Mouse (Mus musculus): ENCODE measurements at regions not wholly inside any gene's neighbourhood (a gene's known extent, or its start where the extent isn't known, plus 50 kb on each side); places are given as distances from the start of the nearest gene placed in this dataset.

DNA sequence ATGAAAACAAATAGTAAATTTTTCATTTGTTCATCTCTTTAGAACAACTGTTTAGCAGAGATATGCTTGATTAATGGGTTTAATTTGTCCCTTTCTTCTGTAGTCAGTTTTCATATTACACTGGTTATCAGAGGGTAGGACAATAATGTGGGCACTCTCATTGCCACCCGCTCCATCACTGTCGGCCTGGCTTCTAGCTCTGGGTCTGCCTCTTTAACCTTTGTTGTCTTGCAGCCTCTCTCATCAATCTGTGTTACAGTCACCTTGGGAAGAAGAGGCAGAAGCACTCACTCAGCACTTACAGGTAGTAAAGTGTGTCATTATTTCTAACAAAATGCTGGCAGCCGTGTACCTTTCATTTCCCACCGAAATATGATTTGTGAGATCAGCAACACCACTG lies 690.5 kb downstream of the Gbe1 start:
- DNase-seq (ENCODE audit: low spot score in 2 of 2) = no peak

DNA sequence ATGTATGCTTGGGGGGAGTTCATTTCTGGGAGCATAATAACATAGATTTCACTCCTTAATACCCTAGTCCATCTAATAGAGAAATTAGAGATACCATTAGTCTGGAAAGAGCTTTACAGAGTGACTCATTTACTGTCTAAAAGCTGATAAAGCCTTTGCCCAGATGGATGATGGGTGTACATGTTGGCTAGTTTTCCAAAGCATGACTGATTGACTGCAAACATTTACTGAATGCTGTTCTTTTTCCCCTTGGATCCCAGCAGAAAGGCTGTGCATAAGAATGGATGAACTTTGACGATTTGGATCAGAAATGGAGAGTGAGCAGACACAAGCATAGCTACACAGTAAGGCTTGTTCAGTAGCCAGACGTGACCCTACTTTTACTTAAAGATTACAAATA lies 729.6 kb downstream of the Gbe1 start:
- peak; percentile 22 to 70 for DNase-seq (ENCODE audit: low spot score in 2 of 2)

DNA sequence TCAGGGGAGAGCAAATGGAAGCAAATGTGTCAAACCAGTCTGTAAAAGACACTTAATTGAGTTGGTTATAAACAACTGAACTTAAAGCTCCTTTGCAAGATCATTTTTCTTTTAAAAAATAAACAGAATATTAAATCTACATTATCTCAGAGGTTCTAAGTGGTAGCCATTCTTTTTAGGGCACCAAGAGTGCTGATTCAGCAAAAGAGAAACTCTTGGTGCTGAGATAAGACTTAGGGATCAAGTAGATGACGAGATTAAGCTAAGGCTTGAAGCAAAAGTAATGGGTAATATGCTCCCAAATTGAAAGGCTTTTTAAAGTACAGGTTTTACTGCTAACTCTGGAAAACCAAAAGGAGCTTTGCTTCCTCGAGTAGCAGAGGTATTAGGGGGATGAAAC lies 740.5 kb downstream of the Gbe1 start:
- no peak for DNase-seq (ENCODE audit: low spot score in 2 of 2)

DNA sequence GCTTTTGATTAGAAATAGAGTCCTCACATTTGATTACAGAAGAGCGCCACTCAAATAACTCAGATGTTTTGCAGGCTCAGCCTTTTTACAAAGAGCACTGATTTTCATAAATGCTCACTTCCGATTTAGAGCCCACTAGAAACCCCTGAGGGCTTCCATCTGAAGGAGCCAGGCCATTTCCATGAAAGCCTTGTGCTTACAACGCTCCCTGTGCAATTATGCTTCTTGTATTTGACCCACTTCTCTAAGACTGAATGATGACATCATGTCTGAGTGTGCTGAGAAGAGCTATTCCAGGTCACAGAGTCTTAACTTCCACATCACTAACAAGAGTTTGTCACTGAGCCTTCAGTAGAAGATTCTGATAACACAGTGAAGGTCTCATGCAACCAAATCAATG lies 749.0 kb downstream of the Gbe1 start:
- DNase-seq (ENCODE audit: low spot score in 2 of 2) = no peak

DNA sequence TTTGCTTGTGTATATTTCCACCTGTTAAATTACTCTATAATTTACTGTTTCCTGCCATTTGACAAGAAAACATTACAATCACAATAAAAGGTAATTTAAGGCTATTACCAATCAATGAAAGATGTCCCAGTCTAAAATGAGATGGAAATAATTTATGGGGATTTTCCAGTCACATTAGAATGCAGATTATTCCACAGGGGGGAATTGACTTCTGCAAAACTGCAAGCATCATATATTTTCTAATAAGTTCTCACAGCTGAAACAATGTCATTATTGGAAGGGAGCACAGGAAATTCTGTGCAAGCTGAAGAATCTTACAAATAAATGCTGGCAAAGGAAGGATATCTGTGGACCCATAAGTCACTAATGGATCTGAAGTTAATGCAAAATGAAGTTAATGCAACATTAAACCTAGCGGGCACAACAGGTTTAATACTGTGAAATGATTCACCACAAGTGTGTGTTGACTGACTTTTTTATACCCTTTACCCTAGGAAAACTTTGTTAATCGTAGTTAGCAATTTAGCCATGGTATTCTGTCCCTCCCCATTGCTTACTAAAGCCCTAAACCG lies 749.7 kb downstream of the Gbe1 start:
- DNase-seq (ENCODE audit: low spot score in 2 of 2) = no peak

DNA sequence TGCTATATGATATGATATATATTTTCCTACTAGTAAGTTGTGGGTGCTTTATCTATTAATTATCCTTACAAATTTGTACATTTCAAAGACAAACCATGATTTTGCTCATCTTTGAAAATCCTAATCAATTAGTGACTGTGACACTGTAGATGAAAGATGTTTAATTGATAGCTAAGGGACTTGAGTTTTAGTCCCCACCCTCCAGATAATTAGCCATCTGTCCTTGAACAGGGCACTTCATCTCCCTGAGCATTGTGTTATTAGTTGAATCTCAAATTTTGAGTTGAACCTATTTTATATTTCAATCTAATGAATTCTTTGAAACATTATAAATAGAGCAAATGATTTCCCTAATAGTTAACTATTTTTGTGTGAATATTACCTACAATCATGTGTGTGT lies 756.4 kb downstream of the Gbe1 start:
- DNase-seq (ENCODE audit: low spot score in 2 of 2) = no peak

DNA sequence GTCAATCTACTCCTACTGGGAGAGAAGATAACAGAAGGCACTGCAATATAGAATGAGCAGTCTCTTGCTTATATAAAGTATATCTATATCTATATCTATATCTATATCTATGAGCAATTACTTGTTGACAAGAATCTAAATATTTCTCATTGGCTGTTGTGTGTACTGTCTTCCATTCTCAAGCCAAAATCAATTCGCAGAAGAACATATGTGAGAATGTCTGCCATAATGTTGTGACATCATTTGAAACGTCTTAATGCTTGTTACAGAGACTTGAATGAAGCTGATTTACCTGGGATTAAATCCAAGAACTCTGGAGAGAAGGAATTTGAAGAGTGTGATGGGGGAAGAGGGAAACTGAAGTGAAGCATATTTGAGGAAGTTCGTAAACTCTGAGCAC lies 789.1 kb downstream of the Gbe1 start:
- DNase-seq (ENCODE audit: low spot score in 2 of 2) = no peak

DNA sequence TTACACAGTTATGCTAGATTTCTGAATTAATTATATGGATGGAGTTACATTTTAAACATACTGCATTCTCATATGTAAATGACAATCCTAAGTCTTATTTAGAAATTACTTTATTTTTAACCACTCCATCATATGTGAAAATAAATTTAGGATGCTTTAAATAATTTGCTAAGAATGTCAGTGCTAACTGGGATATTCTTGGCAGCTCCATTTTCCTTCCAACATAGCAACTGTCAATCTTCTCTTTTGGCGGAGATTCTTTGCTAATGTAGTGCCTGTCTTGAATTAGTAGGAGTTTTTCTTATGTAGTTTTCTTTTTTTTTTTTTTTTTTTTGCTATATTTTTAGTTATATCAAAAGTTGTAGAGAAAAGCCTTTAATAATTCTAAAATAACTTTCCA lies 795.2 kb downstream of the Gbe1 start:
- DNase-seq (ENCODE audit: low spot score in 2 of 2) = no peak

DNA sequence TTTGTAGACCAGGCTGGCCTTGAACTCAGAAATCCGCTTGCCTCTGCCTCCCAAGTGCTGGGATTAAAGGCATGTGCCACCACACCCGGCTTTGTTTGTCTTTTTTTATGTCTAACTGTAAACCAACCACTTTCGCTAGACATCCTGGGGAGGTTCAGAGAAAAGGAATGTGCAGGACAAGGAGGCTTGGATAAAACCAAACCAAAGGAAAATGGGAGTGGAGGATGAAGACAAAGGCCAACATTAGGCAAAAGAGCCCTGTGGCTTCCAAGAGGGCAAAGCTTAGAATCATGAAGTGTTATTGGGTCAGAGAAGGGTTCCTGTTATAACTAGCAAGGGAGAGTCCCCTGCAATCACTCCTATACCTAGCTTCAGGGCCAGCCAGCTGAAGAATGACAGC lies 800.6 kb downstream of the Gbe1 start:
- DNase-seq (ENCODE audit: low spot score in 2 of 2) = no peak

DNA sequence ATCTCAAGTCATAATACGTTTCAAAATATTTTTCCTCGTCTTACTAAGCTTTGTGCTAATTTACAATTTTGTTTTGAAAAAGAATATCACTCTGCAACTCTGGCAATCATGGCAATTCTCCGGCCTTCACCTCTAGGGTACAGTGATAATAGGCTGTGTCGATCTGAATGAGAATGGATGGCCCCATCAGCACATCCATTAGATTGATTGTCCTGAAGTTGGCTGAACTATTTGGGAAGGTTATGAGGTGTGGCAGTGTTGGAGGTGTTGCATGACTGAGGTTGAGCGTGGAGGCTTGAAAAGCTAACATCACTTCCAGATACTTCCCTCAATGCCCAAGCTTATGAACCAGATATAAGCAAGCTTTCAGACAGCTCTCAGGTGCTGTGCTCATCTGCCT lies 807.0 kb downstream of the Gbe1 start:
- no peak for DNase-seq (ENCODE audit: low spot score in 2 of 2)

DNA sequence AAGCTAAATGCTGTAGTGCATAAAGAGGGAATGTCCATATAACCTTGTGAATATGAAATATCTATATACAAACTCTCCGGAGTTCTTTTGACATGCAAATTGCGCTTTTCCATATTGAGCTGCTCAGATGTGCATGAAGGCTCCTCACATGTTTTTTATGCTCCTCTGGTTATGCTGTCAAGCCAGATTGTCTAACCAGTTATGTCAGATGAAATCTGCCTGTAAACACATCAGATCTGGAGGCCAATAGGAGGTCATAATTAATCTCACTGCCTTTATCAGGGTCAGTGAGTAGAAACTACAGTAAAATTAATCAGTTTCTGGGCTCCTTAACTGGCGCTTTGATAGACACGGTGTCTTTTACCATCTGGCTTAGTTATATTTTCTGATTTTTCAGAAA lies 809.9 kb downstream of the Gbe1 start:
- no peak for DNase-seq (ENCODE audit: low spot score in 2 of 2)

DNA sequence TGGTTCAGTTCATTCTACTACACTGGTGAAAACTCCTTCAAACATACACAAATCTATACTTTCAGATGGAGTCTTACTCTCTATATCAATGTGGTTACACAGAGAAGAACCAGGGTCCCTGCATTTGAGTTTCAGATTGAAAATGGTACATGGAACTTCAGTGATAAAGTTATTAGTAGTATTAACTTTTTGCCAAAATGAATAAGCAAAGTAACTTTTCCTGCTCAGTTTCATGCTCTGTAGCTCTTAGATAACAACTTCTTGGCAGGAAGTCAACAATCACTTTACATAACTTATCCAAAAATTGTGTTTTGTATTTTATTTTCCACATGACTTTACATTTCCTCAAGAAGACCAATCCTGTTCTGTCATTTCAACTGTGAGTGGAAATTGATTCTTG lies 819.1 kb downstream of the Gbe1 start:
- DNase-seq (ENCODE audit: low spot score in 2 of 2) = no peak

DNA sequence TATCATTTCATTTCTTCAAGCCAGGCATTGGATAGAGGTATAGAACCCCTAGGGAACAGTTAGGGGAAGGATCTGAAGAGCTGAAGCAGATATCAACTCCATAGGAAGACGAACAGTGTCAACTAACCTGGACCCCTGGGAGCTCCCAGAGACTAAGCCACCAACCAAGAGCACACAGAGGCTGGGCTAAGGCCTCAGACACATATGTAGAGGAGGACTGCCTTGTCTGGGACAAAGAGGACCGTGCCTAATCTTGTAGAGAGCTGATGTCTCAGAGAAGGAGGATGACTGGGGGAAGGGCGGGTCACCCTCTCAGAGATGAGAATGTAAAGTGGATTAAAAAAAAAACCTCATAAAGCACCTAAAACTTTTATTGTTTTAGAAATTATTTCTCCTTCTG lies 824.9 kb downstream of the Gbe1 start:
- no peak for DNase-seq (ENCODE audit: low spot score in 2 of 2)

Data from layer of hippocampus, postnatal 14 days (tissue).